Comparison of ENCODE assay signal across 8 mouse cellular contexts in genomic region chr11:5098035-5098735, GRCm38 (mm10). TPM values are rescaled to one million over a fixed set of nuclear protein-coding genes. Genes with fewer than 3 reads are reported as not detected.
DNase-seq lines count a peak whose midpoint lies in the region; ATAC-seq and TF ChIP-seq lines count a peak whose summit lies in the region.

No protein-coding gene starts in this region.

- H3K4me1 ChIP-seq in bone marrow, adult 2 months (ENCODE audit: control insufficient read depth, insufficient read depth, low read length), result no peaks in the 10 kb centered on the region; the same call in 1 of the 2 replicates
- no peaks in the 10 kb centered on the region; the same call in none of the 2 replicates for H3K4me1 ChIP-seq in hindbrain, embryonic 11.5 days (replicated peaks; ENCODE audit: control insufficient read depth, insufficient read depth, low read length)
- H3K4me1 ChIP-seq in small intestine, adult 2 months (ENCODE audit: control insufficient read depth, insufficient read depth, insufficient read length, low read length), result peaks cover 8% of the 10 kb centered on the region; the same call in 1 of the 2 replicates

- TF ChIP-seq POLR2A in bone marrow, adult 2 months (IDR thresholded peaks at IDR 0.05; ENCODE audit: borderline replicate concordance, control insufficient read depth, low read depth, low read length), result no peak
- peak; percentile 35; the same call in 1 of the 2 replicates for TF ChIP-seq POLR2A in small intestine, adult 2 months (IDR thresholded peaks at IDR 0.05; ENCODE audit: low read depth, low read length)

- DNase-seq in adrenal gland, adult (ENCODE audit: inconsistent age in 2 of 2, low spot score in 1 of 2), result peak; percentile 66 to 89
- no peak for DNase-seq in adrenal gland, postnatal 4 days (ENCODE audit: low spot score in 2 of 2)
- no peak for DNase-seq in hindbrain, embryonic 11.5 days (ENCODE audit: low spot score)
- DNase-seq in layer of hippocampus, adult 9-11 months, result peak; percentile 59
- peak; percentile 44 for DNase-seq in lung, postnatal 36 days

- H3K9me3 ChIP-seq in hindbrain, embryonic 11.5 days (ENCODE audit: control insufficient read depth, low read length), result no peaks in the 10 kb centered on the region

- peak overlapping the region; percentile 80 for H3K4me2 ChIP-seq in hindbrain, embryonic 11.5 days (replicated peaks; ENCODE audit: low read depth, low read length)

- no peak for TF ChIP-seq CTCF in bone marrow, adult 2 months (IDR thresholded peaks at IDR 0.05; ENCODE audit: control insufficient read depth, insufficient read depth, low read length)
- no peak for TF ChIP-seq CTCF in small intestine, adult 2 months (IDR thresholded peaks at IDR 0.05; ENCODE audit: extremely low read depth, insufficient read length, insufficient replicate concordance, low read depth, low read length)

- ATAC-seq in erythroblast, adult 5-6 weeks (replicated peaks; ENCODE audit: low FRiP score, poor library complexity, severe bottlenecking), result peak; percentile 47
- ATAC-seq in hindbrain, embryonic 11.5 days (ENCODE audit: low FRiP score), result peak; percentile 0; the same call in 1 of the 2 replicates

- H3K4me3 ChIP-seq in bone marrow, adult 2 months (replicated peaks; ENCODE audit: control insufficient read depth, low read depth, low read length), result peak overlapping the region; percentile 88
- peak overlapping the region; percentile 68 for H3K4me3 ChIP-seq in hindbrain, embryonic 11.5 days (ENCODE audit: low read depth, low read length)
- peak overlapping the region; percentile 92 for H3K4me3 ChIP-seq in small intestine, adult 2 months (ENCODE audit: low read depth, low read length)

- peak overlapping the region; percentile 92 for H3K9ac ChIP-seq in hindbrain, embryonic 11.5 days (ENCODE audit: low read depth, low read length)

- no peaks in the 10 kb centered on the region for H3K27me3 ChIP-seq in hindbrain, embryonic 11.5 days (ENCODE audit: control insufficient read depth, insufficient read depth, low read length)
- no peaks in the 10 kb centered on the region for H3K27me3 ChIP-seq in small intestine, adult 2 months (ENCODE audit: control insufficient read depth, insufficient read depth, low read length)

- under 1% methylated on average over 44 of the region's 44 CpGs for WGBS in bone marrow, adult 2 months
- WGBS in hindbrain, embryonic 11.5 days, result under 1% methylated on average over 44 of the region's 44 CpGs
- WGBS in small intestine, adult 2 months, result under 1% methylated on average over 44 of the region's 44 CpGs

- H3K36me3 ChIP-seq in hindbrain, embryonic 11.5 days (ENCODE audit: control insufficient read depth, insufficient read depth, low read length), result no peaks in the 10 kb centered on the region
- H3K36me3 ChIP-seq in small intestine, adult 2 months (ENCODE audit: control insufficient read depth, insufficient read depth, low read length), result no peaks in the 10 kb centered on the region

- H3K27ac ChIP-seq in bone marrow, adult 2 months (ENCODE audit: control insufficient read depth, insufficient read depth, low read depth, low read length, poor library complexity), result peak overlapping the region; percentile 97
- H3K27ac ChIP-seq in hindbrain, embryonic 11.5 days (ENCODE audit: low read depth, low read length), result peak overlapping the region; percentile 95
- peak overlapping the region; percentile 93 for H3K27ac ChIP-seq in small intestine, adult 2 months (ENCODE audit: insufficient read depth, low read depth, low read length)

RNA-seq across cellular contexts. Expression of gene Rhbdd3, which starts 0.5 kb away (rescaled TPM):
- 10 to 100 TPM; 29.5 to 34.1 TPM for total RNA-seq in adrenal gland, postnatal 4 days (2021)
- 13.8 and 14.7 TPM in 2 replicates for polyA plus RNA-seq in bone marrow, adult 2 months (2011; ENCODE audit: insufficient read depth, insufficient read length, low replicate concordance, missing spikeins)
- 5.6 and 9.2 TPM in 2 replicates for total RNA-seq in erythroblast, adult 5-6 weeks (2015; ENCODE audit: low replicate concordance)
- total RNA-seq in erythroblast, adult 5-6 weeks (2017; ENCODE audit: low replicate concordance), result 4.5 and 10.9 TPM in 2 replicates
- 17.3 and 18.2 TPM in 2 replicates for polyA plus RNA-seq in hindbrain, embryonic 11.5 days (2014; fragmentation: Nextera tagmentation; extraction: Ambion mirVana)
- 16.2 and 22.1 TPM in 2 replicates for polyA plus RNA-seq in small intestine, adult 2 months (2012; rRNA removed)

RNA-seq across cellular contexts. Expression of gene Ewsr1, which starts 0.9 kb away (rescaled TPM):
- 100 to 1,000 TPM; 523 to 585 TPM for total RNA-seq in adrenal gland, postnatal 4 days (2021)
- 342 and 464 TPM in 2 replicates for polyA plus RNA-seq in bone marrow, adult 2 months (2011; ENCODE audit: insufficient read depth, insufficient read length, low replicate concordance, missing spikeins)
- 139 and 186 TPM in 2 replicates for total RNA-seq in erythroblast, adult 5-6 weeks (2015; ENCODE audit: low replicate concordance)
- total RNA-seq in erythroblast, adult 5-6 weeks (2017; ENCODE audit: low replicate concordance), result 453 and 581 TPM in 2 replicates
- polyA plus RNA-seq in hindbrain, embryonic 11.5 days (2014; fragmentation: Nextera tagmentation; extraction: Ambion mirVana), result 430 and 463 TPM in 2 replicates
- polyA plus RNA-seq in small intestine, adult 2 months (2012; rRNA removed), result 305 and 396 TPM in 2 replicates

RNA-seq across cellular contexts. Expression of gene Gas2l1, which starts 33.1 kb away (rescaled TPM):
- total RNA-seq in adrenal gland, postnatal 4 days (2021), result 10 to 100 TPM; 39.2 to 39.8 TPM
- 40.2 and 78.2 TPM in 2 replicates for polyA plus RNA-seq in bone marrow, adult 2 months (2011; ENCODE audit: insufficient read depth, insufficient read length, low replicate concordance, missing spikeins)
- 0.58 TPM in 1 of 2 replicates, not detected in the other for total RNA-seq in erythroblast, adult 5-6 weeks (2015; ENCODE audit: low replicate concordance)
- 0.34 and 0.56 TPM in 2 replicates for total RNA-seq in erythroblast, adult 5-6 weeks (2017; ENCODE audit: low replicate concordance)
- 23.0 and 24.8 TPM in 2 replicates for polyA plus RNA-seq in hindbrain, embryonic 11.5 days (2014; fragmentation: Nextera tagmentation; extraction: Ambion mirVana)
- polyA plus RNA-seq in small intestine, adult 2 months (2012; rRNA removed), result 46.7 and 123 TPM in 2 replicates

RNA-seq across cellular contexts. Expression of gene Rasl10a, which starts 40.3 kb away (rescaled TPM):
- total RNA-seq in adrenal gland, postnatal 4 days (2021), result 1 to 10 TPM in 1 of 2 experiments, under 1 TPM in 1; 0.65 to 1.2 TPM
- polyA plus RNA-seq in bone marrow, adult 2 months (2011; ENCODE audit: insufficient read depth, insufficient read length, low replicate concordance, missing spikeins), result 6.6 TPM in 1 of 2 replicates, not detected in the other
- total RNA-seq in erythroblast, adult 5-6 weeks (2015; ENCODE audit: low replicate concordance), result not detected in 2 replicates
- total RNA-seq in erythroblast, adult 5-6 weeks (2017; ENCODE audit: low replicate concordance), result not detected in 2 replicates
- polyA plus RNA-seq in hindbrain, embryonic 11.5 days (2014; fragmentation: Nextera tagmentation; extraction: Ambion mirVana), result 0.40 and 0.46 TPM in 2 replicates
- polyA plus RNA-seq in small intestine, adult 2 months (2012; rRNA removed), result 0.53 and 1.2 TPM in 2 replicates

RNA-seq across cellular contexts. Expression of gene Emid1, which starts 53.9 kb away (rescaled TPM):
- 10 to 100 TPM; 16.2 to 31.4 TPM for total RNA-seq in adrenal gland, postnatal 4 days (2021)
- polyA plus RNA-seq in bone marrow, adult 2 months (2011; ENCODE audit: insufficient read depth, insufficient read length, low replicate concordance, missing spikeins), result 7.8 and 20.2 TPM in 2 replicates
- total RNA-seq in erythroblast, adult 5-6 weeks (2015; ENCODE audit: low replicate concordance), result 1.0 TPM in 1 of 2 replicates, not detected in the other
- total RNA-seq in erythroblast, adult 5-6 weeks (2017; ENCODE audit: low replicate concordance), result 0.26 and 0.42 TPM in 2 replicates
- polyA plus RNA-seq in hindbrain, embryonic 11.5 days (2014; fragmentation: Nextera tagmentation; extraction: Ambion mirVana), result 19.2 and 22.7 TPM in 2 replicates
- 16.9 and 34.7 TPM in 2 replicates for polyA plus RNA-seq in small intestine, adult 2 months (2012; rRNA removed)

Comparison
In these comparisons a context has a peak if more than half of its experiments do, and no peak if none do; other contexts are left out.
1. DNase-seq: peak in adrenal gland, adult (2 of 2), layer of hippocampus, adult 9-11 months (single experiment) and lung, postnatal 36 days (single experiment); none in adrenal gland, postnatal 4 days (0 of 2) and hindbrain, embryonic 11.5 days (single experiment).
2. Peak in every context shown above with its lines, with median percentiles within 50 percentile points of each other: H3K27ac ChIP-seq and H3K4me3 ChIP-seq.